Mouse (Mus musculus): Measurements from ENCODE around the gene Sgk1. TPM values are rescaled to one million over a fixed set of nuclear protein-coding genes. Genes with fewer than 3 reads are reported as not detected.
A peak's percentile ranks its signal among the peaks of the same experiment; 100 is the strongest.

Sgk1 gene
- total and polyA plus RNA-seq, 2 experiments from 2014 or later: 46.6 to 65.4 TPM

GRCm38 (mm10) chr10:21994431-21994914 is 112.5 kb downstream of the Sgk1 start:
- Histone ChIP-seq H3K4me1 (ENCODE audit: insufficient read depth, low read length) (no peaks in the 10 kb centered on the region), H3K27me3 (ENCODE audit: insufficient read depth, low read length) (no peaks in the 10 kb centered on the region), H3K4me3 (ENCODE audit: low read depth, low read length) (peak overlapping the region; percentile 56), H3K9me3 (ENCODE audit: low read length) (no peaks in the 10 kb centered on the region), H3K9ac (replicated peaks; ENCODE audit: low read length, poor library complexity, severe bottlenecking) (peak overlapping the region; percentile 80), H3K4me2 (ENCODE audit: low read depth, low read length, poor library complexity, severe bottlenecking) (peak overlapping the region; percentile 99), H3K36me3 (ENCODE audit: insufficient read depth, low read length) (peaks cover 18% of the 10 kb centered on the region; the same call in 1 of the 2 replicates), H3K27ac (ENCODE audit: low read depth, low read length) (peak overlapping the region; percentile 73)
- peak; percentile 10; the same call in 1 of the 2 replicates for TF ChIP-seq CTCF (IDR thresholded peaks at IDR 0.05)
- DNase-seq (ENCODE audit: low spot score) (peak; percentile 95), ATAC-seq (ENCODE audit: low FRiP score) (peak; percentile 92)
- 1% methylated on average over 39 of the region's 40 CpGs for WGBS

GRCm38 (mm10) chr10:21995221-21995620 is 113.2 kb downstream of the Sgk1 start:
- DNase-seq (ENCODE audit: low spot score): peak; percentile 90
- H3K4me1 ChIP-seq (ENCODE audit: insufficient read depth, low read length): no peaks in the 10 kb centered on the region
- no peak overlapping the region for H3K27ac ChIP-seq (ENCODE audit: low read depth, low read length)
- H3K36me3 ChIP-seq (ENCODE audit: insufficient read depth, low read length): peaks cover 18% of the 10 kb centered on the region; the same call in 1 of the 2 replicates
- ATAC-seq (ENCODE audit: low FRiP score): no peak
- peak overlapping the region; percentile 56 for H3K4me3 ChIP-seq (ENCODE audit: low read depth, low read length)
- H3K27me3 ChIP-seq (ENCODE audit: insufficient read depth, low read length): no peaks in the 10 kb centered on the region
- H3K9me3 ChIP-seq (ENCODE audit: low read length): no peaks in the 10 kb centered on the region
- H3K4me2 ChIP-seq (ENCODE audit: low read depth, low read length, poor library complexity, severe bottlenecking): peak overlapping the region; percentile 99
- peak; percentile 80 for TF ChIP-seq CTCF (IDR thresholded peaks at IDR 0.05)
- WGBS: 7% methylated on average over 12 of the region's 12 CpGs
- peak overlapping the region; percentile 80; the same call in 1 of the 2 replicates for H3K9ac ChIP-seq (replicated peaks; ENCODE audit: low read length, poor library complexity, severe bottlenecking)

GRCm38 (mm10) chr10:21995661-21996308 is 113.8 kb downstream of the Sgk1 start:
- whole genome bisulfite sequencing: 58% methylated on average over 11 of the region's 11 CpGs
- peak overlapping the region; percentile 56 for H3K4me3 ChIP-seq (ENCODE audit: low read depth, low read length)
- H3K9me3 ChIP-seq (ENCODE audit: low read length): no peaks in the 10 kb centered on the region
- H3K27me3 ChIP-seq (ENCODE audit: insufficient read depth, low read length): no peaks in the 10 kb centered on the region
- DNase-seq (ENCODE audit: low spot score) (peak; percentile 71), ATAC-seq (ENCODE audit: low FRiP score) (no peak)
- peak; percentile 87 for TF ChIP-seq CTCF (IDR thresholded peaks at IDR 0.05)
- no peaks in the 10 kb centered on the region for H3K4me1 ChIP-seq (ENCODE audit: insufficient read depth, low read length)
- H3K4me2 ChIP-seq (ENCODE audit: low read depth, low read length, poor library complexity, severe bottlenecking): peak overlapping the region; percentile 37
- H3K9ac ChIP-seq (replicated peaks; ENCODE audit: low read length, poor library complexity, severe bottlenecking): no peak overlapping the region
- peaks cover 18% of the 10 kb centered on the region; the same call in 1 of the 2 replicates for H3K36me3 ChIP-seq (ENCODE audit: insufficient read depth, low read length)
- H3K27ac ChIP-seq (ENCODE audit: low read depth, low read length): no peak overlapping the region

GRCm38 (mm10) chr10:21996660-21997447 is 114.9 kb downstream of the Sgk1 start:
- Histone ChIP-seq H3K27ac (ENCODE audit: low read depth, low read length) (no peak overlapping the region), H3K9ac (replicated peaks; ENCODE audit: low read length, poor library complexity, severe bottlenecking) (no peak overlapping the region), H3K9me3 (ENCODE audit: low read length) (no peaks in the 10 kb centered on the region), H3K4me1 (ENCODE audit: insufficient read depth, low read length) (no peaks in the 10 kb centered on the region), H3K4me3 (ENCODE audit: low read depth, low read length) (no peak overlapping the region), H3K36me3 (ENCODE audit: insufficient read depth, low read length) (peaks cover 18% of the 10 kb centered on the region; the same call in 1 of the 2 replicates), H3K27me3 (ENCODE audit: insufficient read depth, low read length) (no peaks in the 10 kb centered on the region), H3K4me2 (ENCODE audit: low read depth, low read length, poor library complexity, severe bottlenecking) (0 out of 2 replicates have a peak overlapping the region, but pooled peaks have one; percentile 12)
- no peak for TF ChIP-seq CTCF (IDR thresholded peaks at IDR 0.05)
- 92% methylated on average over 14 of the region's 14 CpGs for WGBS
- ATAC-seq (ENCODE audit: low FRiP score): no peak
- no peak for DNase-seq (ENCODE audit: low spot score)

GRCm38 (mm10) chr10:21997550-21998204 is 115.7 kb downstream of the Sgk1 start:
- peaks cover 18% of the 10 kb centered on the region; the same call in 1 of the 2 replicates for H3K36me3 ChIP-seq (ENCODE audit: insufficient read depth, low read length)
- H3K9me3 ChIP-seq (ENCODE audit: low read length): no peaks in the 10 kb centered on the region
- H3K4me3 ChIP-seq (ENCODE audit: low read depth, low read length): no peak overlapping the region
- no peak for DNase-seq (ENCODE audit: low spot score)
- no peak for TF ChIP-seq CTCF (IDR thresholded peaks at IDR 0.05)
- no peak for ATAC-seq (ENCODE audit: low FRiP score)
- no peak overlapping the region for H3K9ac ChIP-seq (replicated peaks; ENCODE audit: low read length, poor library complexity, severe bottlenecking)
- 90% methylated on average over 12 of the region's 12 CpGs for WGBS
- H3K4me2 ChIP-seq (ENCODE audit: low read depth, low read length, poor library complexity, severe bottlenecking): no peak overlapping the region
- no peak overlapping the region for H3K27ac ChIP-seq (ENCODE audit: low read depth, low read length)
- H3K27me3 ChIP-seq (ENCODE audit: insufficient read depth, low read length): no peaks in the 10 kb centered on the region
- H3K4me1 ChIP-seq (ENCODE audit: insufficient read depth, low read length): no peaks in the 10 kb centered on the region

All from midbrain, postnatal 0 days (tissue).